Mouse (Mus musculus) cortical plate, adult 2 months (tissue): ENCODE results near the gene Ldb2. TPM values are rescaled to one million over a fixed set of nuclear protein-coding genes. Genes with fewer than 3 reads are reported as not detected.

Experiments
- H3K27ac ChIP-seq: fragments of 200-500 bp; 2 replicates; pipeline ENCODE4 v1.5.1; 2012; ENCODE audit warnings: low read length, control low read depth, inconsistent platforms; ENCODE audit not compliant: insufficient read depth
- H3K4me1 ChIP-seq: fragments of 200-500 bp; 2 replicates; pipeline ENCODE4 v1.6.1; 2011; ENCODE audit warnings: low read length; ENCODE audit not compliant: control insufficient read depth, insufficient read depth
- H3K4me3 ChIP-seq: fragments of 200-500 bp; 2 replicates; pipeline ENCODE4 v1.5.1; 2011; ENCODE audit warnings: mild to moderate bottlenecking, low read length, control low read depth; ENCODE audit not compliant: insufficient read depth
- CTCF ChIP-seq: fragments of 200-500 bp; IDR thresholded peaks from 2 replicates; pipeline ENCODE4 v1.5.1; 2011; ENCODE audit warnings: mild to moderate bottlenecking, control low read depth, low read length; ENCODE audit not compliant: insufficient read depth; ENCODE audit errors: extremely low read depth
- POLR2A ChIP-seq: fragments of 200-500 bp; IDR thresholded peaks from 2 replicates; pipeline ENCODE4 v1.6.1; 2011; ENCODE audit warnings: mild to moderate bottlenecking, low read length, control low read depth; ENCODE audit not compliant: insufficient read depth; ENCODE audit errors: extremely low read depth
- polyA plus RNA-seq: library from polyadenylated mRNA; depleted of rRNA; stranded (reverse); fragments of >200 nt; gene quantifications from 2 replicates; pipeline ENCODE4 v1.2.3, GENCODE M21; 2012

The Ldb2 gene
- polyA plus RNA-seq, 1 experiment = 33.3 TPM

DNA sequence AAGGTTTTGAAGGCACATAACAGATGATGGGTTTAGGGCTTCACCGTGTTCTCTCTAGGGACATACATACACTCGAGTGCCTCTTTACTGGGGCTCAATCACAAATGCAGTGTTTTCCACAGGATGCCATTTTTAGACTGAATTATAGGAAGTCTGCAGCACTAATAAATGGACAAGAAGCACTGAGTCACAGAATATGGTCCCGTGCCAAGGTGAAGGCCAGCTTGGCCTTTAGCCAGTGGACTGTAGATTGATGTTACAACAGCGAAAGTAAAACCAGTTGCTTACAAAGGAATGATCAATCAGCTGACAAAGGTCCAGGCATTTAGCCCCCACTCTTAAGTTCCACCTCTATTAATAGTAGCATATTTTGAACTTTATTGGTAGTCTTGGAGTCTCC is 304.4 kb downstream of the Ldb2 start:
- H3K4me1 ChIP-seq = no peaks in the 10 kb centered on the region
- H3K27ac ChIP-seq = no peak overlapping the region
- TF ChIP-seq CTCF (no peak), POLR2A (no peak)
- no peak overlapping the region for H3K4me3 ChIP-seq

DNA sequence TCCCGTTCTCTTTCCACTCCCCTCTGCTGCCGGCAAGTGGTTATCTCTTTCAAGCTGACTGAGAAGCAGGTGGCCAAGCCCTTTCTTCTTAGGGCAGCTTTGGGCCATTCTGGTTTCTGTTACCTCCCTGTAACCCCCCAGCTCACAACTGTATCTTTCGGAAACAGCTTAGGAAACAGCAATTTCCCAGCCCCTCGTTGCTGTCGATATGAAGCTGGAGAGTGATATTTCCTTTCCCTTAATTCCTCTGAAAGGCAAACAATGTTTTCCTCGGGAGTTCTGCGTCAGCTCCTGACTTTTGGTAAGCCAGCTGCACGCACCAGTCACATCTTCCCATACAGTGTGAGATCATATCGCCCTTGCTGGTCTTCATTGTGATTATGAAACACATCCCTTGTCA is 305.3 kb downstream of the Ldb2 start:
- Histone ChIP-seq H3K4me3 (no peak overlapping the region), H3K27ac (no peak overlapping the region), H3K4me1 (no peaks in the 10 kb centered on the region)
- no peak for TF ChIP-seq CTCF
- no peak for TF ChIP-seq POLR2A

DNA sequence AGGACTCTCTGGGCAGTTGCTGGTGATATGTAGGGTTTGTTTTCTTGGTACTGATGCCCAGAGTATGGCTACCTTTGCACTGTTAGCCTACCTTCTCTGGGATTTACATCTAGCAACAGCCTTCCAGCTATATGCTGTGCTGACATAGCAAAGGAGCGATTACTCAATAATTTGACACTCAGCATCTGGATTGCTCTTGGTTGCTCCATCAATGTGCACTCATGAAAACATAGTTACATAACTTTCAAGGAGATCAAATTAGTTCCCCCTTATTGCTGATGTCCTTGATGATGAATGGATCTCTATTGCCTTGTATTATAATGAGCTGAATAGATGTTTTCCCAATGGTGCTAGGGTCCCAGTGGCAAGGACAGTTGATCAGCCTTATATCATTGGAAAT is 308.0 kb downstream of the Ldb2 start:
- TF ChIP-seq CTCF (no peak), POLR2A (no peak)
- no peak overlapping the region for H3K4me3 ChIP-seq
- H3K4me1 ChIP-seq = no peaks in the 10 kb centered on the region
- H3K27ac ChIP-seq = no peak overlapping the region

DNA sequence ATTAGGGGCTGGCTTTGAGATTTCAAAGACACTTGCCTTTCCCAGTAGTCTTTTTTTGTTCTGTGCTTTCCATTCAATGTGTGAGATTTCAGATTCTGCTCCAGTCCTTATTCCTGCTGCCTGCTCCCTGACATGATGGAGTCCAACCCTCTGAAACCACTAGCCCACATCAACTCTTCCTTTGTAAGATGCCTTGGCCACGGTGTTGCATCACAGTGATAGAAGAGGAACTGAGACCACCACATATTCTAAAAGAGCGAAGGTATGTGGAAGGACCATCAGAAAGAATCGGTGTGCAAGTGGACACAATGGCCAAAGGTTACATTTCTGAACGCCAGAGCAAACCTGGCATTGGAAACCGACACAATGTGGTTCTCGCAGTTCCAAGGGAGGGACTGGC is 309.0 kb downstream of the Ldb2 start:
- no peak overlapping the region for H3K27ac ChIP-seq
- no peaks in the 10 kb centered on the region for H3K4me1 ChIP-seq
- no peak overlapping the region for H3K4me3 ChIP-seq
- TF ChIP-seq CTCF (no peak), POLR2A (no peak)

DNA sequence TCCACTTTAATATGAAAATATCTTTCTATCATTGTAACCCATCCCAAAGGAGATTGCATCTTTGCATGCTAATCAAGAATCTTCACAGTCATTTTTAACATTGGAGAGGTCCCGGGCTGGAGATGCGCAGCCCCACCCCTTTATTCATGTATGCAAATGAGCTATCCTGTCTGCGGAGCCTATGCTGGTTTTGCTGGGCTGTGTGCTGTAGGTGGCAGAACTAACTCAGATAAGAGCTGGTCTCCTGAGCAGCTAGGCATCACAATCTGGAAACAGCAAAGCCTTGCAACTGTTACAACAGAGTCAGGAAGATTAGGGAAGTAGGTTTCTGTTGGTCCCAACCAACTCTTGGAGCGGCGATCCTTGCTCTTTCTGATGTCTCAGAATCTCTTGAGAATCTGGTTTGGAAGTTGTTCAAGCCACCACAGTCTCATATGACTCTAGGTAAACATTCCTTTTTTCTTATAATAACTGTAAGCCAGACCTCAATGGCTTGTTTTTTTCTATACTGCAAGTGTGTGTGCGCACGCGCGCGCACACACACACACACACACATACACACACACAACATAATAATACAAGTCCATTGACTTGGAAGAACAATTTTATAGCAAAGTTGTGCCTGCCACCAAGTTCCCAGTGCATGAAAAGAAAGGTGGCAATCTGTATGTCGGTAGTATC is 315.9 kb downstream of the Ldb2 start:
- Histone ChIP-seq H3K27ac (no peak overlapping the region), H3K4me3 (no peak overlapping the region), H3K4me1 (peaks cover 2% of the 10 kb centered on the region; the same call in 1 of the 2 replicates)
- TF ChIP-seq CTCF (peak; percentile 76), POLR2A (no peak)

DNA sequence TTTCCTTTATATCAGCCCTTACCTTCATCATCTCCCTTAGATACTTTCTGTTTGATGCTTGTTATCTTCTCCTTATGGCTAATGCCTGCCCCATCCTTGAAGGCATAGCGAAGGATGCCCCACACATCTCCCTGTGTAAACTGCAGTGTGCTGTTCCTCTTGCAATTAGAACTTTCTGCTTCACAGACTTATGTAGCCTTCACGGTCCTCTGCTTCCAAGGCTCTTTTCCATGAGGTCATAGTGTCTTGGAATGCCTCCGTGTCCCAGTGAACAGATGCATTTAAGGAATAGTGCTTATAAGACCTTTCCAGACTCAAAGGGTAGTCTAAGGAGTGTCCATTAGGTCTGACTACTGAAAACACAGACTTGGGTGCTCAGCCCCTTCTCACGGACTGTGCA is 318.1 kb downstream of the Ldb2 start:
- Histone ChIP-seq H3K4me1 (peaks cover 2% of the 10 kb centered on the region; the same call in 1 of the 2 replicates), H3K4me3 (no peak overlapping the region), H3K27ac (no peak overlapping the region)
- TF ChIP-seq POLR2A = no peak
- no peak for TF ChIP-seq CTCF

DNA sequence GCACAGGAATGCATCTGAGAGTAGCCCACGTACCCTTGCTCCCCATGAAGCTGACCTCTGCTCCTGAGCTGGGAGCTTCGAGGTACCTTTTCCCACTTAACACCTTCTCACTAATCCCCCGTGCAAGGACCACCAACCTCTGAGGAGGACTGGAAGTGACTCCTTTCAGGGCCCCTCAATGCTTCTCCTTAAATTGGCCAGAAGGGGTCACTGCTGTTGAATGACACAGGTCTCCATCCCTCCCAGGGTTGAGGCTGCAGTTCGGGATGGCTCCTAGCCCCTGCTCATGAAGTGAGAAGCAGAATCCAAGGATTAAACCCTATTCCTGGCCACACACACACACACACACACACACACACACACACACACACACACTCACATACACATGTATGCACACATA is 323.1 kb downstream of the Ldb2 start:
- Histone ChIP-seq H3K4me3 (no peak overlapping the region), H3K4me1 (no peaks in the 10 kb centered on the region), H3K27ac (no peak overlapping the region)
- TF ChIP-seq CTCF (0 out of 2 replicates have a peak, but pooled peaks have one; percentile 16), POLR2A (no peak)

DNA sequence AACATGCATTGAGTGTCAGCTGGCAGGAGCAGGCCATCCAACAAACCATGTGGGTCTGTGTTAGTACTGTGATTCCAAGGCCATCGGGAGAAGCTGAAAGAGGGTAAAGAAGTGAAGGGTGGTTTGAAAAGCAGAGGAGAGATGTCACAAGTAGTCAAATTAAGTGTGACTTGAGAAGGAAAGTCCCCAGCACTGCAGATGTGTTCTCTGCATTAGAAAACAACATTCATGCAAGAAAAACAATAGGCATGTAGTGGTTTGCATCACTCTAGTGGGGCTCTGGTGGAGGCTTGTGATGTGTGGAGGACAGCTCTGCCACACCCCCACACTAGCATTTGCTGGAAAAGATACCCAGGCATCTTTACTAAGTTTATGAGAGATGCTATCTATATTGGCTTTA is 323.9 kb downstream of the Ldb2 start:
- TF ChIP-seq POLR2A (no peak), CTCF (no peak)
- no peak overlapping the region for H3K4me3 ChIP-seq
- no peaks in the 10 kb centered on the region for H3K4me1 ChIP-seq
- no peak overlapping the region for H3K27ac ChIP-seq

DNA sequence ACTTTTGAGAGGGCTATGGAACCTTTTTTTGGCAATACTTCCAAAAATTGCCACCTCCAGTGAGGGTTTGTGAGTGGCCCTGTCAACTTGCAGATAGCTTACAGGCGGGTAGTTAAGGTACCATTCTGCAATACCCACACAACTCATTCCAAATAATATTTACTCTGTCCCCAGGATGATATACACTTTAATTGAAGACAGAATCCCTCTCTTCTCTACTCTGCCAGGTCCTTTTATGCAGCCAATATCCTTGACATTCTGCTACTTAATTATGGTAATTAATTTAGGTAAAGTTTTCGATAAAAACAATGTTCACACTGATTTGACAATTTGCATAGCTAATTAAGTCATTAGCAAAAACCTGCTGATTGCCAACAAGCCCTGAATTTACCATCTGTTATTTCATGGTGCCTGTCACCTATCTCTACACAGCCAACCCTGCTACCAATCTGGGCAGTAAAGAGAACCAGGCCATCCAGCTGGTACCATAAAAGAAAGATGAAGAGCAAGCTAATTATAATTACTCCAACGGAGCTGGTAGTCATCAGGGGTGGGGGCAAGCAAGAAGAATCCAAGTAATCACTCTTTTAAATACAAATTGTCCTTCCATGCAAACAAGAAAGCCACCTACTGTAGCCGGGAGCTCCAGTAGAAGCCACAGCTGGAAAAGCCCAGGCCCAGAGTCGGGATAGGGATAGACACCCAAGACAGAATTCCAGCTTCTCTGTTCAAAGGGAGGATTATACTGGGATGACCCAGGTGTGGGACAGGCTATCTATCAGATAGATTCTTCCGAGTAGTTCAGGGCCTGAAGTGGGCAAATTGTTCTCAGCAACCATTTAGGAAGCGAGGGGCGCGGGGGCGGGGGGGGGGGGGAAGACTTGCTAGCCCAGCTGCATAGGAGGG is 325.4 kb downstream of the Ldb2 start:
- no peak overlapping the region for H3K27ac ChIP-seq
- TF ChIP-seq POLR2A = no peak
- no peak for TF ChIP-seq CTCF
- no peak overlapping the region for H3K4me3 ChIP-seq
- no peaks in the 10 kb centered on the region for H3K4me1 ChIP-seq

DNA sequence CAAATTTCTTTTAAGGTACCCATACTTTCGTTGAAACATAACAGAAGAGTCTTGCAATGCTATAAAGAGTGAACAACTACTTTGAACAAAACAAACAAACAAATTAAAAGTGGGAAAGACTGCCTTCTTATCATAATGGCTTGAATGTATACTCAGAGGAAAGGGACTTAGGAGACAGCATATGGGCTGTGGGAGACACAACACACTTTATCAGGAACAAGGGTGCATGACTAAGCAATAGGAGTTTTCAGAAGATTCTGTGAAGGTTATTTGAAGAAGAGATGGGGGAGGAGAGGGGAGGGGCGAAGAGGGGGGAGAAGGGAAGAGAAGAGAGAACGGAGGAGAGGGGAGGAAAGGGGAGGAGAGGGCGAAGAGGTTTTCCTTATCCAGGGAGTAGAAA is 334.2 kb downstream of the Ldb2 start:
- Histone ChIP-seq H3K27ac (no peak overlapping the region; the same call in 1 of the 2 replicates), H3K4me3 (no peak overlapping the region), H3K4me1 (no peaks in the 10 kb centered on the region; the same call in 1 of the 2 replicates)
- TF ChIP-seq POLR2A (no peak), CTCF (no peak)
